Mouse (Mus musculus) brown adipose tissue, adult 24 weeks (tissue): ENCODE results near the gene Abca6. TPM values are rescaled to one million over a fixed set of nuclear protein-coding genes. Genes with fewer than 3 reads are reported as not detected.

Experiments
- H3K27ac ChIP-seq: fragments of 200-500 bp; replicated peaks from 2 replicates; pipeline ENCODE4 v1.5.1; 2012; ENCODE audit warnings: low read depth, mild to moderate bottlenecking, low read length
- H3K4me1 ChIP-seq: fragments of 200-500 bp; 2 replicates; pipeline ENCODE4 v1.6.1; 2012; ENCODE audit warnings: low read length, mixed read lengths; ENCODE audit not compliant: control insufficient read depth, insufficient read depth, insufficient read length
- H3K4me3 ChIP-seq: fragments of 200-500 bp; 2 replicates; pipeline ENCODE4 v1.5.1; 2012; ENCODE audit warnings: low read depth, mild to moderate bottlenecking, low read length, moderate library complexity; ENCODE audit not compliant: insufficient read depth
- polyA plus RNA-seq: library from polyadenylated mRNA; stranded (reverse); fragments of >200 nt; gene quantifications from 2 replicates; pipeline ENCODE4 v1.2.4, GENCODE M21; 2012; ENCODE audit not compliant: missing spikeins, insufficient read depth, insufficient read length

Abca6 gene
- polyA plus RNA-seq, 1 experiment, result 4.0 TPM

- Histone ChIP-seq H3K4me3 (no peak overlapping the region), H3K4me1 (no peaks in the 10 kb centered on the region), H3K27ac (no peak overlapping the region)
These were observed 103.9 kb downstream of the Abca6 start for GRCm38 (mm10) chr11:110147640-110148039.

- no peak overlapping the region for H3K4me3 ChIP-seq
- H3K4me1 ChIP-seq, result no peaks in the 10 kb centered on the region
- no peak overlapping the region for H3K27ac ChIP-seq
These were observed 106.2 kb downstream of the Abca6 start for GRCm38 (mm10) chr11:110145421-110145820.

GRCm38 (mm10) chr11:110130760-110131159 is 120.8 kb downstream of the Abca6 start:
- H3K4me3 ChIP-seq, result no peak overlapping the region
- H3K27ac ChIP-seq, result no peak overlapping the region
- H3K4me1 ChIP-seq, result no peaks in the 10 kb centered on the region

Other genes with a start within 250 kb of the Abca6 start
- gene Abca8a, start 155.8 kb downstream of the Abca6 start, polyA plus RNA-seq, result 25.4 and 25.6 TPM in 2 replicates
- gene Abca9, start 83.6 kb downstream of the Abca6 start, polyA plus RNA-seq, result 3.5 and 6.4 TPM in 2 replicates
- 2.2 and 3.8 TPM in 2 replicates for gene Abca5, start 85.9 kb upstream of the Abca6 start, polyA plus RNA-seq
- 9.6 and 11.1 TPM in 2 replicates for gene Map2k6, start 147.3 kb upstream of the Abca6 start, polyA plus RNA-seq